Mouse (Mus musculus): ENCODE data around the gene Arhgap18.

Gene Arhgap18

DNA sequence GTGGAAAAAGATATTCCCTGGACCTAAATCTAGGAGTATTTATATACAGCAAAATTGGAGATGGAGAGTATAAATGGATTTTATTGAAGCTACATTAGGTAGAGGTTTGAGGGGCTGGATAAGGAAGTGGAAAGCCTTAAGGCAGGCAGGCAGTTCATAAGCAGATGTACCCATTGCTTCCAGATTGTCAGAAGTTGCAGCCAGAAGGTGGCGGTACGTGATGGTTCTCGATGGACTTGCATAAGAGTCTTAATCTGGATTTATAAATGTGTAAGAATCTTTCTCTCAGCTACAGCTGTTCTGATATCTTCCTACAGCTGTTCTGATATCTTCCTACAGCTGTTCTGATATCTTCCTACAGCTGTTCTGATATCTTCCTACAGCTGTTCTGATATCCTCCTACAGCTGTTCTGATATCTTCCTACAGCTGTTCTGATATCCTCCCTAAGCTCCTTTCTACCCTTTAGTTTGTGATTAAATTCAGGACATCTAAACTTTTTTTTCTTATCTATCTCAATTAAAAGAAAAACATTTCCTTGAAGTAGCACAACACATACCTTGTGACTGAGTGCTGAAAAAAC is 79.5 kb downstream of the Arhgap18 start:
- DNase-seq = no peak

DNA sequence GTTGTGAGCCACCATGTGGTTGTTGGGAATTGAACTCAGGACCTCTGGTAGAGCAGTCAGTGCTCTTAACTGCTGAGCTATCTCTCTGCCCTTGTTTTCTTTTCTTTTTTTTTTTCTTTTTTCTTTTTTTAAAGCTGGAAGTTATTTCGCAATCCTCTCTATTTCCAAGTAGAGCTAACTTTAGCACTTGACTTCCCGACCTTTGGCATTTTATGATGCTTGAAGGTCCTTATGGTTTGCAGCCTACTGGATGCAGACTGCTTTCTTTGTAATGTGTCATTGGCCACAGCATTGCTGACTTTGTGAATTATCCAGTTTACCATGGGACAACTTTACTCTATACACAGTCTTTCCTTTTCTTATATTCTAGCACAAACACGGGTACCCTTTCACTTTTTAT is 80.2 kb downstream of the Arhgap18 start:
- DNase-seq = peak; percentile 68

DNA sequence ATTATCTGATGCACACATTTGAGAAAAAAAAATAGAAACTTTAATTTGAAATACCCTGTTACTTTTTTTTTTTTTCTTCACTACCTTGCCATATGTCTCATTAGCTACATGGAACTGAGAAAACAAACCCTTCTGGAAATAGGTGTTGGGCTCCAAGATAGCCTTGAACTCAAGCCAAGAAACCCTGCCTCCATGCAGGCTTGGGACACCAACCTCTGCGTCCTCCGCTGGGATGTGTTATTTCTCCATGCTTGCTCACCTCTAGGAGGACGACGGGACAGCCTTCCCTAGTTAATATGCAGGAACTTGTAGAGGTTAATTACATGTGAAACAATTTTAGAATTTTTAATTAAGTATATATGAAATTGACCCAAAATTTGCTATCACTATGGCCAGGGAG is 96.1 kb downstream of the Arhgap18 start:
- no peak for DNase-seq

DNA sequence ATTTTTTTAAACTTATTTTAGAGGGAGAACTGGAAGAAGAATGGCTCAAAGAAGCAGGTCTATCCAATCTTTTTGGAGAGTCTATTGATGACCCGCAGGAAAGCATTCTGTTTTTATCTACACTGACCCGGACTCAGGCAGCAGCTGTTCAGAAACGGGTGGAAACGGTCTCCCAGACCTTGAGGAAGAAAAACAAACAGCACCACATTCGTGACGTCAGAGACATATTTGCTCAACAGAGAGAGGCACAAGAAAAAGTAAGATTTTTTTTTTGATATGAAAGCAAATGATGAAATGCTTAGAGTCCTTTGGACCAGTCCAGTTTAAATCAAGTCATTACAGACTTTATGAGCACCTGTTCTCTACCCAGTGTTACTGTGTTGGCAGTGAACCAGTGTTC is 96.6 kb downstream of the Arhgap18 start:
- DNase-seq = peak; percentile 13

- DNase-seq = no peak
These were observed 101.4 kb downstream of the Arhgap18 start for GRCm38 (mm10) chr10:26854556-26855100.

- DNase-seq = peak; percentile 60
These were observed 102.8 kb downstream of the Arhgap18 start for GRCm38 (mm10) chr10:26855851-26856535.

DNA sequence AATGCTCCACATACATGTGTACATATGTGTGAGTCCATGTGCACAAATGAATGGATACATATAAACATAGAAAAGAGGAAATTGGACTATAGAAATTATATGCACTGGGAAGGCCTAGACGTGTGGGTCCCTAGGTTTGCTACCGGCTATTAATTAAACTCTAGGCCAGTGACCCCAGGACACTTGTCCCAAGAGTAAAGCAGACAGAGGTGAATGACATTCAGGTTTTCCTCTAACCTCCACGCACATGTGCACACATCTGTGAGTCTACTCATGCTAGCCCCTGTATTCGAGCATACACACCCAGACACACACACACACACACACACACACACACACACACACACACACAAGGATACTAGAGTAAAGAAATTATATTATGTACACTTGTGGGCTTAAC is 104.4 kb downstream of the Arhgap18 start:
- no peak for DNase-seq

GRCm38 (mm10) chr10:26858537-26858936 is 105.3 kb downstream of the Arhgap18 start:
- DNase-seq = no peak

GRCm38 (mm10) chr10:26861231-26861630 is 108.0 kb downstream of the Arhgap18 start:
- no peak for DNase-seq

- no peak for DNase-seq
These were observed 109.0 kb downstream of the Arhgap18 start for GRCm38 (mm10) chr10:26862207-26862606.

DNA sequence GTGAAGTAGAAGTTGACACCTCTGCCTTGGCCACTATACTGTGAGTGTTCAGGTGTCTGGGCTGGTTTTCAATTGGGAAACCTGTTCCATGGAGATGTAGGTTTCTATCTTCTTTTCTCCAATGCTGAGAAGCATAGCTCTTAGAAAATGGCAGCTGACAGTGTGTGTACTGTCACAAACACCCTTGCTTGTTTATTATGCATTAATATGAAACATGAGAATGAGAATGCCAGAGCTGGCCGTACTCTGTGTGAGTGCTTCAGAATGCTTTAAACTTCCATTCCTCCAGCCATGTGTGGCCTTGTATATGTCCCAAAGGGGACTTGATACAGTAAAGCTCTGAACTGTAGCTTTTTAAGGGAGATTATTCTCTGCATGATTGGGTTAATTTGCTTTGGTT is 110.8 kb downstream of the Arhgap18 start:
- no peak for DNase-seq

DNA sequence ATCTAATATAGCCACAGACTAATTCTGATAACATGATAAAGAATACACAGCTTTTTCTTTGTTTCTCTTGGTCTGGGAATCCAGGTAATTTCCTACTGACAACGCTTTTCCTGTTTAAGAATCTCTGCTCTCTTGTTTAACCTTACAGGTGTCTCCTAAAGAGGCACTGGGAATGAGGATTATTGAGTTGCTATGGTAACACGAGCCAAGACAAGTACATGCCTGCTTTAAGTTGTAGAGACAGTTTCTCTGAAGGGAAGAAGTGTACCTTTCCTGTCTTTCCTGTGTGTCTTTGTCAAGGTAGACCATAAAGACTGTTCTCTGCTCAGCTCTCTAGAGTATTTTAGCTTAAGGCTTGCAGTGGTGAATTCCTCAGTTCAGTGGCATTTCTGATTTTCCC is 117.6 kb downstream of the Arhgap18 start:
- no peak for DNase-seq

DNA sequence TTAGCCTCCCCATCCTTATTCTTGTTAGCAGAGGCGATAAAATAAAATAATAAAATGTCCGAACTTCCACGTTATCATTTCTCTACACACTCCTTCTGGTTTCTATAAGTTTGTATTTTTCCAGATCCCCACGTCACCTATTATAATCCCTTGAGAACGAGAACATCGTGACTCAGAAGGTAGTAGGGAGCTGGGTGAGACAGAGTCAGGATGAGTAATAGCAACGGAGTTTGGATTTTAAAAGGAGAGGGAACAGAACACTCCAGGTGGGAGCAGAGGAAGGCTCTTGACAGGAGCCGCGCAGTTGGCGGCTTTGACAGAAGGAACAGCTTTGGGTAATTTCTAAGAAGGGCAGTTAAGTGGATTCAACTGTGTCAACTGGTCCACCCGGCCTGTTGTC is 124.1 kb downstream of the Arhgap18 start:
- no peak for DNase-seq

DNA sequence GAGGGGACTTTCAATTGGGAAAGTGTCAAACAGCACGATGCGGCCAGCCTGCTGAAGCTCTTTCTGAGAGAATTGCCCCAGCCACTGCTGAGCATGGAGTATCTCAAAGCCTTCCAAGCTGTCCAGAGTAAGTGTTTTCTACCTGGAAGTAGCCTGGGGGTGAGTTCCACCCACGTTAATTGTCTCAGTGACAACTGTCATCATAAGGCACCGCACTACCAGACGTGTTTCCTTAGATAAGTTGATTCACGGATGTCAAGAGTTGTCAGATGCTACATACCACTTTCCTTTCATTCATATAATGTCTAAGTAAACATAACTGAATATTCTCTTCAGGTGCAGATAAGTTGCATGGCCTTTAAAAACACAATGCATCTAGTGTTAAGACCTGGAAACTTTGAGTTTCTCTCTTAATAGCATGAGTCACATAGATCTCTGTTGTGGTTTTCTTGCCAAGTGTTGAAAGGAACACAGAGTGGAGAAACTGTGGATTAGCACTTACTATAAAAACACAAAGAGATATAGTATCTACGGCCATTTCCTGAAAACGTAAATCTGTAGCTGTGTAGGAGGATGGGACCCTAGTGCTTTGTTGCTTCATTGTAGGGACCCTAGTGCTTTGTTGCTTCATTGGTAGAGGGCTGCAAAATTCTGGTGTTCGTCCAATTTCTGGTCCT is 125.8 kb downstream of the Arhgap18 start:
- no peak for DNase-seq

DNA sequence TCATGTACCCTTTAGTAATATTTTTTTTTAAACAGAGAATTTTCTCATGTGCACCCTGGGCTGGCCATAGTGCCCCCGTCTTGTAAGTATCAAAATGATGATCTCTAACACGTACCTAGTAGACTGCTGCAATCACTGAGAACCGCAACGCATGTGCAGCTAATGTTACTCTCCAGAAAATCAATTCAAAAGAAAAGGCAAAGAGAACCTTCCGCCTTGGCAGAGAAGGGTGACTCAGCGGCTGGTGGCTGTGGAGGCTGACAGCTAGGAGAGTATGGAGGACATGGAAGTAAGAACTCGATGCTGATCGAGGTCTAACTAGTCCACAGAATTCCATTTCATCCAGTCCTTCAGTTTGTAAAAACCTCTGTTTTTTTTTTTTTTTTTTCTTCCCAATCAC is 131.7 kb downstream of the Arhgap18 start:
- DNase-seq = no peak

DNA sequence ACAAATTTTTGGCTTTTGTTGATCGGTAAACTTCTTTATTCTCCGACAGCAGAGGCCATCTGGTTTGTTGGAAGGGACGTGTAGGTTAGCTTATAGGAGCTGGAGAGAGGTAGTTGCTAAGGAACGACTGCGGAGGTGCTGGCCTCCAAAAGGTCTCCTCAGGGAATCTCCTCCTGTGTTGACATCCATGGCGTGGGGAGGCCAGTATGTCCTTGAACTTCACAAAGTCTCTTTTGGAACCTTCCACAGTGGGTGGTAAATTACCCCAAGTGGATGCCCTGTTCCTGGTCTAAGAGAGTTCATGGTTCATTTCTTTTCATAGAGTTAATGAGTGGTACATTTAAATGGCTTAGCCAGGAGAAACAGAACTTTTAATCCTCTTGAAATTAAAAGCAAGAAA is 136.0 kb downstream of the Arhgap18 start:
- DNase-seq = no peak

DNA sequence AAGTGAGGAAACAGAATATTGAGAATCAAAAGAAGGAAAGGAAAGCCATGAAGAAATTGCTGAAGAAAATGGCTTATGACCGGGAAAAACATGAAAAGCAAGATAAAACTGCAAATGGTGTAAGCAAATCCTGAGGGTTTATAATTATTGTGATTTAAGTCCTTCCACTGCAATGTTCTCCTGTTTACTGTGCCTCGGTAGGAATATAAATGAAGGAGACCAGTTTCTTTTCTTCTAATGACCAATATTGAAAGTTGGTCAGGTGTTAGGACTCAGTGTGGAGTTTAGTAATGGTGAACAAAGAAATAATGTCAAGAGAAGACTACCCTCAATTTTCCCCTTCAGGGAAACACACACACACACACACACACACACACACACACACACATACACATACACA is 136.5 kb downstream of the Arhgap18 start:
- no peak for DNase-seq

GRCm38 (mm10) chr10:26890269-26890955 is 137.2 kb downstream of the Arhgap18 start:
- DNase-seq = peak; percentile 73

DNA sequence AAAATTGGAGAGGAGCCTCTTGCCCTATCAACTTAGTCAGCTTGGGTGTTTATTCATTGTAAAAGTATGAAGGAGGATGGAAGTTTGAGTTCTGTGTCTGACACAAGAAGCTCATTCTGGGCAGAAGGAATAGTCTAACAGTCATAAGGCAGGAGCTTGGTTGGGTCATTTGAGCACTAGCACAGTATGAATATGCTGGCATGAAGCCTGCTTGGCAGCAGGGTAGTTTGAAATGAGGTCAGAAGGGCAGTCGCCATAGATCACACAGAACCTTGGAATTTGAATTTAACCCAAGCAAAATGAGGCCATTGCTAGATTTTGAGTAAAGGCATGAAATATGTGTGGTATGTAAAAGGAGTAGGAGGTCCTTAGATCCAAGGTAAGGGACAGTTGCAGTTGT is 139.9 kb downstream of the Arhgap18 start:
- DNase-seq = no peak

- DNase-seq = no peak
These were observed 142.5 kb downstream of the Arhgap18 start for GRCm38 (mm10) chr10:26895726-26896125.

GRCm38 (mm10) chr10:26900426-26900825 is 147.2 kb downstream of the Arhgap18 start:
- DNase-seq = no peak

DNA sequence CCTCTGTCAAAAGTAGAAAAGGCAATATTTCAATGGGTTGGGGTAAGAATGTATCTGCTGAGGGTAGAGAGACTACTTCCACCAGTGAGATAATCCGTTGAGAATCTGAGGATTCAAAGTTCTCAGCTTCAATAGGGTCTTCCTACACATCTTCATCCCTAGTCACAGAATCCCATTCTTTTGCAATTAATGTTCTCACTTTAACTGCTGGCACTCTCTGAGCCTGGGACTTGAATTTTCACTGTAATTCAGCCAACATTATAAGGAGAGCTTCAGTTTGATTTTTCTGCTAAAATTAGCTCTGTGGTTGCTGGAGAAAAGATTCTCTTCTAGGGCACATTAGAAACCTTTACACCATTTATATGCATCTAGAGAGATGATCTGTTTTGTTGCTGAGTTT is 150.6 kb downstream of the Arhgap18 start:
- DNase-seq = no peak

DNA sequence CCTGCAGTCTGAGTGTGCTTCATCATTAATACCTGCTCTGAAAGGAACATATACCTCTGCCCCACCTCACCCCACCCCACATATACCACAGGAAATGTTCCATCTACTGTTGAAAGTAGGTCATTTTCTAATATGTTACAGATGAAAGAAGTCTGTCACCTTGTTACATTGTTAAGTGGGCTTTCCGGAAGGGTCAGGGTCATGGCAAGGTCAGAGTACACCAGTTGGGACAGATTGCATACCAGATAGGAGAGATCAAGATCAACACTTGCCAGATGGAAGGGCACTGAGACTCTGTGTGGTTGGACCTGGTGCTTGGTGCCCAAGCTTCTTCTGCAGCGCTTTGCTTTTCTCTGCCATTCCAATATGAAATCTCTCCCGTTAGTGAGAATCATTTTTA is 158.0 kb downstream of the Arhgap18 start:
- DNase-seq = no peak
